Mouse (Mus musculus) heart, embryonic 15.5 days (tissue): ENCODE results near the gene Tex26. TPM values are rescaled to one million over a fixed set of nuclear protein-coding genes. Genes with fewer than 3 reads are reported as not detected.

Source experiments
- ATAC-seq: fragments of 200-750 bp; cut with Nextera tagmentation; replicated peaks from 2 replicates; pipeline ENCODE4 v1.8.0; 2017; ENCODE audit warnings: low read depth, moderate TSS enrichment; ENCODE audit not compliant: insufficient number of reproducible peaks, insufficient read depth, low FRiP score
- H3K27ac ChIP-seq: fragments of 300-500 bp; sonication (generic); 2 replicates; pipeline ENCODE4 v1.5.1; 2015; ENCODE audit warnings: mild to moderate bottlenecking, inconsistent platforms
- H3K27me3 ChIP-seq: fragments of 300-500 bp; sonication (generic); 2 replicates; pipeline ENCODE4 v1.6.1; 2015; ENCODE audit warnings: inconsistent platforms
- H3K36me3 ChIP-seq: fragments of 300-500 bp; sonication (generic); 2 replicates; pipeline ENCODE4 v1.6.1; 2015; ENCODE audit warnings: mild to moderate bottlenecking, inconsistent platforms
- H3K4me1 ChIP-seq: fragments of 300-500 bp; sonication (generic); replicated peaks from 2 replicates; pipeline ENCODE4 v1.6.1; 2015; ENCODE audit warnings: inconsistent platforms
- H3K4me2 ChIP-seq: fragments of 300-500 bp; sonication (generic); 2 replicates; pipeline ENCODE4 v1.6.1; 2015; ENCODE audit warnings: inconsistent platforms, mild to moderate bottlenecking, moderate library complexity
- H3K4me3 ChIP-seq: fragments of 300-500 bp; sonication (generic); 2 replicates; pipeline ENCODE4 v1.5.1; 2015; ENCODE audit warnings: mild to moderate bottlenecking, inconsistent platforms
- H3K9ac ChIP-seq: fragments of 300-500 bp; sonication (generic); 2 replicates; pipeline ENCODE4 v1.6.1; 2015; ENCODE audit warnings: mild to moderate bottlenecking, inconsistent platforms
- H3K9me3 ChIP-seq: fragments of 300-500 bp; sonication (generic); replicated peaks from 2 replicates; pipeline ENCODE4 v1.6.1; 2016; ENCODE audit warnings: inconsistent platforms
- WGBS: fragments of 180-500 bp; shearing (Covaris S2); methylation state at CpG from one replicate; pipeline ENCODE4 v1.1.7; 2015; ENCODE audit warnings: mixed read lengths; 5-methylcytosine and 5-hydroxymethylcytosine counted together
- polyA plus RNA-seq: library from polyadenylated mRNA; unstranded; fragments of >200 nt; fragmentation: Nextera tagmentation; extraction: Ambion mirVana; gene quantifications from 2 replicates; pipeline ENCODE4 v1.2.1, GENCODE M21; 2015

Gene Tex26
- polyA plus RNA-seq, 1 experiment from 2014 or later = 0.31 TPM

GRCm38 (mm10) chr5:149412194-149412575 lies 27.3 kb upstream of the Tex26 start:
- ATAC-seq = no peak
- Histone ChIP-seq H3K4me3 (peak overlapping the region; percentile 49), H3K9ac (peak overlapping the region; percentile 55), H3K27me3 (peaks cover 15% of the 10 kb centered on the region; the same call in 1 of the 2 replicates), H3K4me1 (peaks cover 13% of the 10 kb centered on the region), H3K27ac (peak overlapping the region; percentile 41; the same call in 1 of the 2 replicates), H3K36me3 (no peaks in the 10 kb centered on the region), H3K9me3 (no peaks in the 10 kb centered on the region), H3K4me2 (peak overlapping the region; percentile 79)
- 36% methylated on average over 11 of the region's 11 CpGs for WGBS

GRCm38 (mm10) chr5:149412671-149413070 lies 26.8 kb upstream of the Tex26 start:
- Histone ChIP-seq H3K4me2 (peak overlapping the region; percentile 79), H3K9ac (no peak overlapping the region), H3K27me3 (peaks cover 15% of the 10 kb centered on the region; the same call in 1 of the 2 replicates), H3K9me3 (no peaks in the 10 kb centered on the region), H3K4me3 (peak overlapping the region; percentile 49; the same call in 1 of the 2 replicates), H3K27ac (no peak overlapping the region), H3K4me1 (peaks cover 13% of the 10 kb centered on the region), H3K36me3 (no peaks in the 10 kb centered on the region)
- WGBS = 80% methylated on average over 10 of the region's 10 CpGs
- no peak for ATAC-seq

- no peaks in the 10 kb centered on the region for H3K9me3 ChIP-seq
- no peak overlapping the region for H3K4me3 ChIP-seq
- peaks cover 15% of the 10 kb centered on the region; the same call in 1 of the 2 replicates for H3K27me3 ChIP-seq
- ATAC-seq = no peak
- 70% methylated on average over 9 of the region's 9 CpGs for WGBS
- H3K4me2 ChIP-seq = no peak overlapping the region
- H3K9ac ChIP-seq = no peak overlapping the region
- H3K27ac ChIP-seq = no peak overlapping the region
- no peaks in the 10 kb centered on the region for H3K36me3 ChIP-seq
- H3K4me1 ChIP-seq = peaks cover 13% of the 10 kb centered on the region
These were observed 24.9 kb upstream of the Tex26 start for GRCm38 (mm10) chr5:149414369-149415167.

GRCm38 (mm10) chr5:149417381-149417780 lies 22.1 kb upstream of the Tex26 start:
- Histone ChIP-seq H3K4me2 (no peak overlapping the region), H3K9me3 (no peaks in the 10 kb centered on the region), H3K4me3 (no peak overlapping the region), H3K9ac (no peak overlapping the region), H3K4me1 (no peaks in the 10 kb centered on the region; the same call in 1 of the 2 replicates), H3K36me3 (no peaks in the 10 kb centered on the region), H3K27ac (no peak overlapping the region), H3K27me3 (peaks cover 12% of the 10 kb centered on the region; the same call in 1 of the 2 replicates)
- 93% methylated on average over 4 of the region's 4 CpGs for WGBS
- no peak for ATAC-seq

DNA sequence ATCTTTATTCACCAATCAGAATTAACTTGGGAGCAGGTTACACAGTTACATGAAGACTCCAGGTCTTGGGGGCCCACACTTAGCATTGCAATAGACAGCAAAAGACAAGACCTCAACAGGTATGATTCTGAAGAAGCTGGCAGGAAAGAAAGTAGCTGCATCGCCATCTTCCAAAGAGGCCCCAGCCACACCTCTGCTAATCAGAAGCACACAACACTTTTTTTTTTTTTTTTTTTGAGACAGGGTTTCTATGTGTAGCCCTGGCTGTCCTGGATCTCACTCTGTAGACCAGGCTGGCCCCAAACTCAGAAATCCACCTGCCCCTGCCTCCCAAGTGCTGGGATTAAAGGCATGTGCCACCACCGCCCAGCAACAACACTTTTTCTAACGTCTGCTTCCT lies 12.9 kb upstream of the Tex26 start:
- no peak overlapping the region for H3K9ac ChIP-seq
- H3K36me3 ChIP-seq = no peaks in the 10 kb centered on the region
- H3K27me3 ChIP-seq = no peaks in the 10 kb centered on the region
- H3K4me1 ChIP-seq = peaks cover 12% of the 10 kb centered on the region
- ATAC-seq = no peak
- H3K9me3 ChIP-seq = no peaks in the 10 kb centered on the region
- 80% methylated on average over 3 of the region's 3 CpGs for WGBS
- no peak overlapping the region for H3K4me3 ChIP-seq
- no peak overlapping the region for H3K27ac ChIP-seq
- H3K4me2 ChIP-seq = no peak overlapping the region

- WGBS = 88% methylated on average over 8 of the region's 8 CpGs
- no peak for ATAC-seq
- Histone ChIP-seq H3K9ac (no peak overlapping the region), H3K4me1 (peaks cover 12% of the 10 kb centered on the region), H3K27ac (peak overlapping the region; percentile 61; the same call in 1 of the 2 replicates), H3K4me3 (no peak overlapping the region), H3K27me3 (no peaks in the 10 kb centered on the region), H3K36me3 (no peaks in the 10 kb centered on the region), H3K4me2 (no peak overlapping the region), H3K9me3 (no peaks in the 10 kb centered on the region)
These were observed 12.0 kb upstream of the Tex26 start for GRCm38 (mm10) chr5:149427277-149428060.

GRCm38 (mm10) chr5:149428347-149428746 lies 11.1 kb upstream of the Tex26 start:
- H3K4me1 ChIP-seq = peaks cover 12% of the 10 kb centered on the region
- no peaks in the 10 kb centered on the region for H3K27me3 ChIP-seq
- ATAC-seq = peak; percentile 71
- peak overlapping the region; percentile 38 for H3K4me2 ChIP-seq
- H3K36me3 ChIP-seq = no peaks in the 10 kb centered on the region
- H3K4me3 ChIP-seq = no peak overlapping the region
- WGBS = 4% methylated on average over 6 of the region's 6 CpGs
- H3K9me3 ChIP-seq = no peaks in the 10 kb centered on the region
- H3K9ac ChIP-seq = no peak overlapping the region
- H3K27ac ChIP-seq = peak overlapping the region; percentile 61

- Histone ChIP-seq H3K4me2 (0 out of 2 replicates have a peak overlapping the region, but pooled peaks have one; percentile 38), H3K9ac (no peak overlapping the region)
These were observed 10.6 kb upstream of the Tex26 start for GRCm38 (mm10) chr5:149428810-149429255.

GRCm38 (mm10) chr5:149429541-149429940 lies 9.9 kb upstream of the Tex26 start:
- Histone ChIP-seq H3K4me1 (peaks cover 12% of the 10 kb centered on the region), H3K9ac (no peak overlapping the region), H3K36me3 (no peaks in the 10 kb centered on the region), H3K27me3 (no peaks in the 10 kb centered on the region), H3K27ac (no peak overlapping the region), H3K9me3 (no peaks in the 10 kb centered on the region), H3K4me3 (no peak overlapping the region), H3K4me2 (no peak overlapping the region)
- ATAC-seq = no peak
- 73% methylated on average over 4 of the region's 4 CpGs for WGBS

More at GRCm38 (mm10) chr5:149428810-149429255, 10.6 kb upstream of the Tex26 start:
- 30% methylated on average over 2 of the region's 2 CpGs for WGBS
- no peaks in the 10 kb centered on the region for H3K9me3 ChIP-seq
- peak overlapping the region; percentile 61 for H3K27ac ChIP-seq
- no peaks in the 10 kb centered on the region for H3K27me3 ChIP-seq
- no peaks in the 10 kb centered on the region for H3K36me3 ChIP-seq
- peak; percentile 65; the same call in 1 of the 2 replicates for ATAC-seq
- H3K4me1 ChIP-seq = peaks cover 12% of the 10 kb centered on the region
- no peak overlapping the region for H3K4me3 ChIP-seq

- 84% methylated on average over 3 of the region's 3 CpGs for WGBS
- H3K9me3 ChIP-seq = no peaks in the 10 kb centered on the region
- no peak overlapping the region for H3K4me3 ChIP-seq
These were observed 8.5 kb upstream of the Tex26 start for GRCm38 (mm10) chr5:149430943-149431342.

DNA sequence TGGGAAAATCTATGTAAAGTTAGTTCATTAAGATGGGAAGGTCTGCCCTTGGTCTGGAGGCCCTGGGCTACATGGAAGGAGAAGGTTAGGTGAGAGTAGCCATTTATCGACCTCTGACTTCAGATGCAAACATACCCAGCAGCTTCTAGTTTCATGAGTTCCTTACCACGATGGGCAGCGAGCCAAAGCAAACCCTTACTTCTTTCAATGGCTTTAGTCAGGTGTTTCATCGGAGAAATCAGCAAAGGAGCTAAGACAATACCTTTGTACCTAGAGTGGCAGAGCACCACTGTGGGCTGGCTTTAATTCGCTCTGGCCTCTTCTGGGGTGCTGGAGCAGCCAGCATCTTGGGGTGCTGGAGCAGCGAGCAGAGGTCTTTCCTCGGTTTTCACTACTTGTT lies 5.8 kb upstream of the Tex26 start:
- Histone ChIP-seq H3K4me2 (no peak overlapping the region), H3K27ac (no peak overlapping the region), H3K27me3 (no peaks in the 10 kb centered on the region), H3K4me3 (no peak overlapping the region), H3K4me1 (peaks cover 6% of the 10 kb centered on the region), H3K36me3 (no peaks in the 10 kb centered on the region), H3K9ac (no peak overlapping the region), H3K9me3 (no peaks in the 10 kb centered on the region)
- ATAC-seq = no peak
- WGBS = 53% methylated on average over 7 of the region's 7 CpGs

More at GRCm38 (mm10) chr5:149430943-149431342, 8.5 kb upstream of the Tex26 start:
- no peak overlapping the region for H3K27ac ChIP-seq
- H3K4me2 ChIP-seq = no peak overlapping the region
- no peaks in the 10 kb centered on the region for H3K27me3 ChIP-seq
- ATAC-seq = no peak
- H3K9ac ChIP-seq = no peak overlapping the region
- no peaks in the 10 kb centered on the region for H3K36me3 ChIP-seq
- H3K4me1 ChIP-seq = peaks cover 12% of the 10 kb centered on the region
